Mouse (Mus musculus) duodenum, adult 2 months (tissue): ENCODE measurements around the gene Anxa6. TPM values are rescaled to one million over a fixed set of nuclear protein-coding genes. Genes with fewer than 3 reads are reported as not detected.

Experiments used
- polyA plus RNA-seq: library from polyadenylated mRNA; depleted of rRNA; stranded (reverse); fragments of >200 nt; gene quantifications from 2 replicates; pipeline ENCODE4 v1.2.3, GENCODE M21; 2012; ENCODE audit warnings: low replicate concordance; rRNA removed

Gene Anxa6
- 24.0 and 27.3 TPM in 2 replicates for polyA plus RNA-seq

GRCm38 (mm10) chr11:55033040-55033660, at the start of gene Anxa6:
Gene Anxa6 (minus strand): TSS chr11:55033445.

GRCm38 (mm10) chr11:55077331-55078231, 44.3 kb upstream of the Anxa6 start, which contains the start of gene Ccdc69:
Gene Ccdc69 (minus strand): TSS chr11:55078131.

GRCm38 (mm10) chr11:54962810-54963209, 70.4 kb downstream of the Anxa6 start, which contains the start of gene Tnip1:
Gene Tnip1 (minus strand): TSS chr11:54962917.

Other genes starting within 250 kb of the Anxa6 start
- 24.3 and 46.6 TPM in 2 replicates for gene Cdc42se2, start 245.8 kb downstream of the Anxa6 start, polyA plus RNA-seq
- gene Lyrm7, start 172.5 kb downstream of the Anxa6 start, polyA plus RNA-seq = 0.06 and 0.38 TPM in 2 replicates
- gene Hint1, start 167.1 kb downstream of the Anxa6 start, polyA plus RNA-seq = 772 and 864 TPM in 2 replicates
- gene Gpx3, start 131.0 kb downstream of the Anxa6 start, polyA plus RNA-seq = 96.5 and 120 TPM in 2 replicates
- 52.2 and 114 TPM in 2 replicates for gene Tnip1, start 70.5 kb downstream of the Anxa6 start, polyA plus RNA-seq
- 0.79 and 1.1 TPM in 2 replicates for gene Ccdc69, start 44.7 kb upstream of the Anxa6 start, polyA plus RNA-seq
- 11.0 and 23.0 TPM in 2 replicates for gene Gm2a, start 64.7 kb upstream of the Anxa6 start, polyA plus RNA-seq
- gene Slc36a3, start 118.3 kb upstream of the Anxa6 start, polyA plus RNA-seq = 0.14 and 0.38 TPM in 2 replicates
- gene Slc36a2, start 151.6 kb upstream of the Anxa6 start, polyA plus RNA-seq = 0.76 and 4.4 TPM in 2 replicates
- 24.0 and 139 TPM in 2 replicates for gene Slc36a1, start 170.9 kb upstream of the Anxa6 start, polyA plus RNA-seq